Mouse (Mus musculus) embryonic stem cell, embryonic (primary cell): ENCODE data around the gene Maats1.

Experiments used
- CTCF ChIA-PET, 4 experiments: fragments of 300-600 bp in 2 of 4; fragments of 350-600 bp in 2 of 4; sonication (Branson Sonifier 250); formaldehyde crosslinking; loops; one replicate each; lab custom pipeline; 2022; ENCODE audit warnings: inconsistent platforms in 2 of 4; lab: Charles Lee
- POLR2A ChIA-PET, 4 experiments: fragments of 300-600 bp in 2 of 4; fragments of 350-600 bp in 2 of 4; sonication (Branson Sonifier 250); formaldehyde crosslinking; loops; one replicate each; lab custom pipeline; 2022; ENCODE audit warnings: antibody characterized with exemption in 4 of 4, inconsistent platforms in 1 of 4; lab: Charles Lee

The Maats1 gene

GRCm38 (mm10) chr16:38255107-38255506 lies 86.8 kb downstream of the Maats1 start:
- ChIA-PET CTCF (interaction anchor here in 2 of 4 experiments (0.6 to 2.5 kb wide), 7 partner anchors 15 to 457 kb away, joined by 3 to 12 read pairs (median 3); no protein-coding TSS in a partner anchor), POLR2A (interaction anchor here in 3 of 4 experiments (1.2 to 2.2 kb wide), 6 partner anchors 9 to 280 kb away, joined by 3 to 5 read pairs (median 4); no protein-coding TSS in a partner anchor)

DNA sequence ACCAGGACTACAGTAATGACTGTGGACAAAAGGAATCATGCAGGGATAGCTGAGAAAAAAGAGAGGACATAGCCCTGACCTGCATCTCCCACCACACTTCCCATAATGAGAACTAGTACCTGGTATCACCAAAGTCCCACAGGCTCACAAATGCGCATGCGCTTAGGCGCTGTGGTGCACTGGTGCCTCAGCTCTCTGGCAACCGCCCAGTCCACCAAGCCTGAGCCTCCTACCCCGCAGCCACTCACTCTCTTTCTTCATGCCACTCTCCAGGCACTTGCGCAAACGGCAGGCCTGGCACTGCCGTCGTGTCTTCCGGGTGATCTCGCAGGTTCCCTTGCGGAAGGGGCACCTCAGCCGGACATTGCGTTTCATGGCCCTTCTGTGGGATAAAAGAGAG lies 87.9 kb downstream of the Maats1 start:
- CTCF ChIA-PET: interaction anchor here in 1 of 4 experiments (0.7 to 2.5 kb wide), 5 partner anchors 14 to 259 kb away, joined by 3 to 12 read pairs (median 4); no protein-coding TSS in a partner anchor

GRCm38 (mm10) chr16:38250467-38250866 lies 91.5 kb downstream of the Maats1 start:
- POLR2A ChIA-PET: interaction anchor here in 1 of 4 experiments (0.6 to 2.3 kb wide), 5 partner anchors 10 to 86 kb away, joined by 3 to 9 read pairs (median 3); no protein-coding TSS in a partner anchor
- CTCF ChIA-PET: interaction anchor here in 1 of 4 experiments (3.2 kb wide), 1 partner anchor 11 kb away, joined by 9 read pairs; no protein-coding TSS in a partner anchor

More for the DNA sequence above, 87.9 kb downstream of the Maats1 start:
- POLR2A ChIA-PET: interaction anchor here in 3 of 4 experiments (0.9 to 2.2 kb wide), 15 partner anchors 8 to 279 kb away, joined by 3 to 12 read pairs (median 4); partner anchors contain the start of genes Gsk3b (in 1 of the 3) and Timmdc1 (in 1 of the 3)

DNA sequence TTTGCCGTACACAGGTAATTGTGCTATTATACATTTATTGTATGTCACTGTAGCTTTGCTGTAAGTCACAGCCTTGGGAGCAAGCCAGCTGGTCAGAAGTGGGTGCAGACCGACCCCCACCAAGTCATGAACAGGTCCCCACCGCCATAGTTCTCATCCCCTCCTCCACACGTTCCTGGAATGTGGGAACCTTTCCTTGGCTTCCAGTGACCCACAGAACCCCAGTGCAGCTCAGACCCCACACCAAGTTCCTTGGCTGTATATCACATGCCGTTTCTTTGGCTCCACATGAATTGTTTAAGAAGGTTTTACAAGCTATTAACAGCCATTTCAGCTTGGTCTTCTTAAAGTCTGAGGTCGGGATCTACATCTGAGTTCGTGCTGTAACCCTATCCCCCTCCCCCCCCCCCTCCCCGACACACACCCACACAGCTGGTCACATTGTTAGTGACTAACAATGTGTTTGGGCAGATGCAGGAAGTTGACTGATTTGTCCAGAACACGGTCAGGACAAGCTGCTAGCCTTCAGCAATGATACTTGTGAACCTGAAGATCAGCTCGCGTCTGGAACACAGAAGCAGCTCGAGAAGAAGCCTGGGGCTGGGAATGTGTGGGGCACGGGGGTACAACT lies 93.5 kb downstream of the Maats1 start:
- ChIA-PET CTCF (interaction anchor here (0.6 to 3.2 kb wide), 8 partner anchors 9 to 281 kb away, joined by 3 to 10 read pairs (median 5); no protein-coding TSS in a partner anchor), POLR2A (interaction anchor here in 3 of 4 experiments (0.6 to 2.3 kb wide), 16 partner anchors 8 to 380 kb away, joined by 3 to 9 read pairs (median 3); partner anchors contain the start of gene Gsk3b (in 2 of the 3))
